ENCODE assay signal across 8 mouse cellular contexts in the genomic region with DNA sequence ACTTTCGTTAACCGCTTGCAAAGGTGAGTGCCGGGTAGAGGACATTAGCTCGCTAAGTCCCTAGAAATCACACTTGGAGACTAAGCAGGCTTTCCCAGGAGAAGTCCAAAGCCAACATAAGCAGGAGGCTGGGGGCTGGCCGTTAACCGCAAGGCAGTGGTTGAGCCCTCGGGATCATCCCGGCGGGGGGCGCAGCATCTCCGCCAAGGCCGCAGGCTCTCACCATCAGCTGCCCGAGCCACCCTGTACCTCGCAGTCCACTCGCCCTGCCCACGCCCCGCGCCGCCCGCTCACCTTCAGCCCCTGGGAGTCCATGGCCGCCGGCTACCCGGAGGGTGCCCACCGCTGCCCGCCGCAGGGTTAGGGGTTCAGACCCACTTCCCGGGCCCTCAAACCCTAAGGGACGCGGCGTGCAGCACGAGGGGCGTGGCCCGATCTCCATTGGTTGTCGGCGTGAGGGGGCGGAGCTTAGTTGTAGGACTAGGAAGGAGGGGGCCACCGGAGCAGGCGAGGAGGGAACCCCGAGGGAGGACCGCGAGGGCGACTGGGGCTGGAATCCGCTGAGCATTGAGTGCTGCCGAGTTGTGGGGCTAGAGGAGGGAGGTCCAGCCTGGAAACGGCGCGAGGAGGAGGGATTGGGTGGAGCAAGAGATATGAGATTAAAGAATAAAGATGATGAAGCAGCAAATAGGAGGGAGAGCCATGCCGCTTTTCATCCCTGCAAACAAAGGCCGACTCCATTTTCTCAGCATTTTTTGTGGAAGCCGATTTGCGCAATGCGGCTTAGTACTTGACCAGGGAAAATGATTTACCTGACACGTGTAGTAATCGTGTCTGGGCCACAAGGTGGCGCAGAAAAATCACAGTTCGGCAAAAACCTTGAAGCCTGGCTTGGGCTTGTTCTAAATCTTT. TPM values are rescaled to one million over a fixed set of nuclear protein-coding genes. Genes with fewer than 3 reads are reported as not detected.
DNase-seq lines count a peak whose midpoint lies in the region; ATAC-seq and TF ChIP-seq lines count a peak whose summit lies in the region.

A gene (minus strand): TSS at position 398 of the 912 bp plus-strand sequence.

- H3K9me3 ChIP-seq in forebrain, embryonic 10.5 days: no peaks in the 10 kb centered on the region
- no peaks in the 10 kb centered on the region for H3K9me3 ChIP-seq in heart, embryonic 14.5 days (ENCODE audit: control insufficient read depth, low read length)
- H3K9me3 ChIP-seq in liver, embryonic 11.5 days (ENCODE audit: control insufficient read depth, low read length): no peaks in the 10 kb centered on the region

- H3K79me2 ChIP-seq in myocyte (ENCODE audit: control insufficient read depth, insufficient read depth): no peaks in the 10 kb centered on the region

- no peaks in the 10 kb centered on the region for H3K4me1 ChIP-seq in brown adipose tissue, adult 24 weeks (ENCODE audit: control insufficient read depth, insufficient read depth, insufficient read length, low read length)
- H3K4me1 ChIP-seq in forebrain, embryonic 10.5 days: peaks cover 19% of the 10 kb centered on the region
- peaks cover 0 to 17% of the 10 kb centered on the region in 2 experiments; a peak in 2 of 4 replicates for H3K4me1 ChIP-seq in heart, embryonic 14.5 days (ENCODE audit: control insufficient read depth in 2 of 2, insufficient read depth in 2 of 2, low read length in 2 of 2)
- peaks cover 5% of the 10 kb centered on the region; the same call in 1 of the 2 replicates for H3K4me1 ChIP-seq in liver, embryonic 11.5 days (replicated peaks; ENCODE audit: control insufficient read depth, insufficient read depth, low read length)

- DNase-seq in CD4-positive, CD25-positive, alpha-beta regulatory T cell, adult 2 months (ENCODE audit: low read depth, low spot score): peak; percentile 93
- peak; percentile 97 for DNase-seq in forebrain, embryonic 10.5 days (ENCODE audit: extremely low spot score, low spot score)
- peak; percentile 99 for DNase-seq in kidney, postnatal 10 days
- DNase-seq in liver, embryonic 11.5 days (ENCODE audit: low spot score): peak; percentile 92
- peak; percentile 83 to 89 for DNase-seq in spleen, postnatal 4 days (ENCODE audit: low spot score in 2 of 2)

- TF ChIP-seq POLR2A in myocyte (IDR thresholded peaks at IDR 0.05; ENCODE audit: insufficient read length, low read depth): peak; percentile 42

- WGBS in forebrain, embryonic 10.5 days: under 1% methylated on average over 56 of the region's 56 CpGs
- under 1% methylated on average over 56 of the region's 56 CpGs for WGBS in heart, embryonic 14.5 days
- WGBS in liver, embryonic 11.5 days: under 1% methylated on average over 56 of the region's 56 CpGs

- peak within 1 kb of the TSS; percentile 23 for H3ac ChIP-seq in myocyte (ENCODE audit: control insufficient read depth, insufficient read length)

- peak within 1 kb of the TSS; percentile 76 for H3K4me2 ChIP-seq in heart, embryonic 14.5 days (ENCODE audit: low read length)
- H3K4me2 ChIP-seq in liver, embryonic 11.5 days: peak within 1 kb of the TSS; percentile 81
- H3K4me2 ChIP-seq in myocyte (ENCODE audit: low read depth): peak within 1 kb of the TSS; percentile 97

- peaks cover 9% of the 10 kb centered on the region; the same call in 1 of the 2 replicates for H3K27me3 ChIP-seq in forebrain, embryonic 10.5 days (ENCODE audit: poor library complexity, severe bottlenecking)
- no peaks in the 10 kb centered on the region; the same call in 1 of the 2 replicates for H3K27me3 ChIP-seq in heart, embryonic 14.5 days (ENCODE audit: control insufficient read depth, insufficient read depth, low read length)
- no peaks in the 10 kb centered on the region for H3K27me3 ChIP-seq in liver, embryonic 11.5 days (replicated peaks; ENCODE audit: control insufficient read depth, insufficient read depth, low read length)
- no peaks in the 10 kb centered on the region for H3K27me3 ChIP-seq in myocyte (ENCODE audit: control insufficient read depth, insufficient read depth, insufficient read length)

- peaks cover 15% of the 10 kb centered on the region for H3K36me3 ChIP-seq in forebrain, embryonic 10.5 days (replicated peaks)
- H3K36me3 ChIP-seq in heart, embryonic 14.5 days (ENCODE audit: control insufficient read depth, insufficient read depth, low read length): peaks cover 6% of the 10 kb centered on the region
- H3K36me3 ChIP-seq in liver, embryonic 11.5 days (ENCODE audit: control insufficient read depth, insufficient read depth, low read length): no peaks in the 10 kb centered on the region; the same call in 1 of the 2 replicates
- H3K36me3 ChIP-seq in myocyte (ENCODE audit: control insufficient read depth, insufficient read depth): no peaks in the 10 kb centered on the region

- peak within 1 kb of the TSS; percentile 85 for H3K4me3 ChIP-seq in brown adipose tissue, adult 24 weeks (ENCODE audit: insufficient read depth, low read depth, low read length)
- H3K4me3 ChIP-seq in forebrain, embryonic 10.5 days: peak within 1 kb of the TSS; percentile 63
- H3K4me3 ChIP-seq in heart, embryonic 14.5 days (ENCODE audit: control insufficient read depth in 1 of 2, insufficient read depth in 1 of 2, low read depth in 1 of 2, low read length in 2 of 2): peak within 1 kb of the TSS; percentile 84 to 91
- peak within 1 kb of the TSS; percentile 71 for H3K4me3 ChIP-seq in liver, embryonic 11.5 days (ENCODE audit: low read depth, low read length)
- peak within 1 kb of the TSS; percentile 50 for H3K4me3 ChIP-seq in myocyte

- peak within 1 kb of the TSS; percentile 74 for H3K9ac ChIP-seq in heart, embryonic 14.5 days (ENCODE audit: low read length)
- peak within 1 kb of the TSS; percentile 43 for H3K9ac ChIP-seq in liver, embryonic 11.5 days (ENCODE audit: low read depth, low read length)

- peak; percentile 99 for ATAC-seq in heart, embryonic 14.5 days (ENCODE audit: insufficient number of reproducible peaks, insufficient read depth, low FRiP score, low read depth)
- peak; percentile 96 for ATAC-seq in liver, embryonic 11.5 days (replicated peaks; ENCODE audit: low FRiP score)

- no peak within 1 kb of the TSS for H3K27ac ChIP-seq in brown adipose tissue, adult 24 weeks (replicated peaks; ENCODE audit: low read depth, low read length)
- peak within 1 kb of the TSS; percentile 88 for H3K27ac ChIP-seq in forebrain, embryonic 10.5 days
- peak within 1 kb of the TSS; percentile 53 to 59 for H3K27ac ChIP-seq in heart, embryonic 14.5 days (replicated peaks in 1 of 2; ENCODE audit: control insufficient read depth in 1 of 2, insufficient read depth in 1 of 2, low read depth in 2 of 2, low read length in 2 of 2)
- no peak within 1 kb of the TSS for H3K27ac ChIP-seq in liver, embryonic 11.5 days (ENCODE audit: low read depth, low read length)

TF ChIP-seq in myocyte, 11 proteins besides CTCF, POLR2A, EP300 and RAD21:
- peak; percentile 59 for TF ChIP-seq MAX (IDR thresholded peaks at IDR 0.05; ENCODE audit: low read depth)
- peak in 1 of 3 experiments; percentile 8 for TF ChIP-seq MYOD1 (IDR thresholded peaks at IDR 0.05; ENCODE audit: control insufficient read depth in 1 of 3, insufficient read length in 2 of 3, low read depth in 2 of 3)
- TF ChIP-seq MYOG (IDR thresholded peaks at IDR 0.05; ENCODE audit: control insufficient read depth in 1 of 3, insufficient read depth in 1 of 3, insufficient read length in 2 of 3, low read depth in 2 of 3): no peak
- TF ChIP-seq CEBPB (IDR thresholded peaks at IDR 0.05; ENCODE audit: insufficient read depth, poor library complexity, severe bottlenecking): peak; percentile 93
- TF ChIP-seq USF1 (IDR thresholded peaks at IDR 0.05; ENCODE audit: low read depth): peak; percentile 9
- no peak for TF ChIP-seq TCF12 (IDR thresholded peaks at IDR 0.05; ENCODE audit: insufficient read depth, poor library complexity, severe bottlenecking)
TF ChIP-seq in myocyte: peak in this region for 4.

RNA-seq across cellular contexts. Expression of the gene that starts here (rescaled TPM):
- 2.8 and 4.6 TPM in 2 replicates for polyA plus RNA-seq in brown adipose tissue, adult 24 weeks (2012; ENCODE audit: insufficient read depth, insufficient read length, missing spikeins)
- polyA plus RNA-seq in forebrain, embryonic 10.5 days (2016; fragmentation: Nextera tagmentation; extraction: Ambion mirVana): 13.6 and 15.4 TPM in 2 replicates
- polyA plus RNA-seq in heart, embryonic 14.5 days (2014; fragmentation: Nextera tagmentation; extraction: Ambion mirVana): 6.0 and 7.1 TPM in 2 replicates
- 6.6 and 6.7 TPM in 2 replicates for polyA plus RNA-seq in liver, embryonic 11.5 days (2014; fragmentation: Nextera tagmentation; extraction: Ambion mirVana)
- polyA plus RNA-seq in myocyte (2012; fragmentation: generic; extraction: Trizol): 3.3 TPM

Comparison
In these comparisons a context has a peak if more than half of its experiments do, and no peak if none do; other contexts are left out.
1. H3K27ac ChIP-seq: peak in forebrain, embryonic 10.5 days (single experiment) and heart, embryonic 14.5 days (2 of 2); none in brown adipose tissue, adult 24 weeks (single experiment) and liver, embryonic 11.5 days (single experiment).
2. Peak in every context shown above with its lines, with median percentiles within 50 percentile points of each other: DNase-seq, H3K4me3 ChIP-seq and H3K4me2 ChIP-seq.